Mouse (Mus musculus): ENCODE measurements around the gene Ankdd1b.

The Ankdd1b gene

DNA sequence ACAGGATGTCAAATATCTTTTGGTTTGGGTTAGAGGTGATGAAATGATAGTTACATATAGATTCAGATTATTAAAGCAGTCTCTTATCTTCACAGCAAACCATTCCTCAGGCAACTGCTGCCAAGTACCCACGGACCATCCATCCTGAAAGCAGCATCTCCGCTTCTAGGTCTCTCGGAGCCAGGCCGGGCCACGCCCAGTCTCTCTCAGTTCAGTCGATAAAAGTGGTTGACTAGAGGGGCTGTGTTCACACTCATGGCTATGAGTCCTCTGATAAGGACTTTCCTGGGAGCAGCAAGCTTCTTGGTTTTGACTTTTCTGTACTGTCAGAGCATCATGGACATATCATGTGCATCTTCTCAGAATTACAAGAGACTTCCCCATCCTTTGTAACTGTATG is 56.6 kb downstream of the Ankdd1b start:
- no peak for DNase-seq (ENCODE audit: low read depth, low spot score)

GRCm38 (mm10) chr13:96408786-96409185 is 62.2 kb downstream of the Ankdd1b start:
- no peak for DNase-seq (ENCODE audit: low read depth, low spot score)

DNA sequence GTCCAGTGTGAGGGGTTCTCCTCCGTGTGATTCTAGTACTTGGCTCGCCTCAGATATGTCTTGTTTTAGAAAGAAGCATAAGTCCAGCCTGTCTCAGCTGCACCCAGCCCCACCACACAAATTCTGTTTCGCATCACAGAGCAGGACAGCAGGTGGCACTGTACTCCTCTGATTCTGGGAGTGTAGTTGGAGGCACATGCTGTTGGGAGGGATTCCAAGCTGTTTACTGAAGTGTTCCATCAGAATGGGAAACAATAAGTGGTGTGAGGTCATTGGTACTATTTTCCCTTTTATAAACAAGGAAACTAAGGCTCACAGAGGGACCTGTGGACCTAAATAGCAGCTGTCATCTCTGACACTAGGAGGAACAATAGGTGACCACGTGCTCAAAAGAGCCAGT is 64.0 kb downstream of the Ankdd1b start:
- DNase-seq (ENCODE audit: low read depth, low spot score), result peak; percentile 37

DNA sequence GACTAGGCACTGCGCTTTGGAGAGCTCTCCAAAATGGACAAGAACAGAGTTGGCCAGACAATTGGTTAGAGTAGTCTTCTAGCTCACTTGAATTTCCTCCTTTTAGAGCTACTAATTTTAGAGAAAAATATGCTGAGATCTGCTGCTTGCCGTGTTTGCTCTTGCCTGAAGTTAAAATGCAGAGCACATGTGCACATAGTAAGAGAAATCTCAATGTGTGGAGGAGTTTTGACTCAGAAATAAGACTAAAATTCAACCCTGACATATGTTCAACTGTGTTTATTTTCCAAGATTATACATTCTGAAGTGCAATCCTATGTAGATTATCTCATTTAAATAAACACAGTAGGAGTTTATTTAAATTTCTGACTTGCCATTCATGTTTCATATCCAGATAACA is 65.5 kb downstream of the Ankdd1b start:
- DNase-seq (ENCODE audit: low read depth, low spot score), result no peak

DNA sequence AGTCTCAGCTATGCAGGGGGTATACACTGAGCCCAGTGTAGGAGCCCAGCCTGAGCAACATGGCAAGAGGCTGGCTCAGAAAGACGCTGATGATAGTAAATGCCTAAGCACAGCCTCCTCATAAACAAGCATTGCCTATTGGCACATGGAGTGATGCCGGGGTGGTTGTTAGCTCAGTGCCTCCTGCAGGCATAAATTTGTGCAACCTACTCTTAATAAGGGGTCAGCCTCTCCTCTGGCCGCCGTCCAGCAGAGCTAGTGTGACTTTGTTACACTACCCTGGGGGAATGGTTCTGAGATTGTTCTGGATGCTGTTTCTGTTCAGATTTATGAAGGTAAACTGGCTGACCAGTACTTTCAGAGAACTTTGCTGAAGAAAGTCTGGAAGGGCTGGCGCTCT is 69.7 kb downstream of the Ankdd1b start:
- no peak for DNase-seq (ENCODE audit: low read depth, low spot score)

DNA sequence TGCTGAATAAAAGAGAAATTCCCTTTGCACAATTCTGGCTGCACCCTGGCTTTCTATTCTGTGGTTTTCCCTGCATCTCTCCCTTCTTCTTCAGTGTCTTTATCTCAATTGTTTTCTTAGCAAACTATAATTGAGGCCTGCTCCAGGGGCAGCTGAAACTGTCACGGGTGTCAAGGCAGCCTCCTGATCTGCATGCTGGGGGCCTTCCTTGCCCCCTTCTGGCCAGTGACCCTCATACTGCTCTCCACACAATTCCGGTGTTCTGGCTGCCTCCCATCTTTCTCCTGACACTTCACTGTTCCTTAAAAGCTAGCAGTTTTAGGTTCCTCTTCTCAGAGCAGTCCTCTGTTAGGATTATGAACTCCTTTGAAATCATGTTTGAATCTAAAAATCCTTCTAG is 81.7 kb downstream of the Ankdd1b start:
- DNase-seq (ENCODE audit: low read depth, low spot score), result no peak

GRCm38 (mm10) chr13:96388042-96388888 is 82.7 kb downstream of the Ankdd1b start, which contains the start of gene Poc5:
TSS of gene Poc5 (plus strand) at chr13:96388294.
- peak; percentile 99 for DNase-seq (ENCODE audit: low read depth, low spot score)

- DNase-seq (ENCODE audit: low read depth, low spot score), result no peak
Measured at GRCm38 (mm10) chr13:96377883-96378282, 93.1 kb downstream of the Ankdd1b start.

GRCm38 (mm10) chr13:96376871-96377270 is 94.1 kb downstream of the Ankdd1b start:
- DNase-seq (ENCODE audit: low read depth, low spot score), result no peak

DNA sequence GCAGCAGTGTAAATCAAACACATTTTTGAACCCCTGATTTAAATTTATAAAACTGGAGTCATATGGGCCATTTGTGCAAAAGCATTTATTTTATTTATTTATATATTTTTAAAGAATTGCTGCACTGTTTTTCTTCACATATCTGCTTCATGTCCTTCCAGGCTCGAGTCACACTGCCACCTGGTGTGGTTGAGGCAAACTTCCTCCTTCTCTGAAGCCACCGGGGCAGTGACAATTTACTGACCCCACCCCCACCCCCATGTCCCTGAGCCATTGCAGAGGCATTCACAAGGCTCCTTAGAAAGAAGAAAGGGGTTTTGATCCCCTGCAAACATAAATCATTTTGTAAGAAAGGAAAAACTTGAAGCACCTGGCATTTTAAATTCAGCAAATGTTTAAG is 95.5 kb downstream of the Ankdd1b start:
- peak; percentile 21 for DNase-seq (ENCODE audit: low read depth, low spot score)

All from R1 (cell line).